Mouse (Mus musculus): Measurements from ENCODE around the gene Padi6.

DNA sequence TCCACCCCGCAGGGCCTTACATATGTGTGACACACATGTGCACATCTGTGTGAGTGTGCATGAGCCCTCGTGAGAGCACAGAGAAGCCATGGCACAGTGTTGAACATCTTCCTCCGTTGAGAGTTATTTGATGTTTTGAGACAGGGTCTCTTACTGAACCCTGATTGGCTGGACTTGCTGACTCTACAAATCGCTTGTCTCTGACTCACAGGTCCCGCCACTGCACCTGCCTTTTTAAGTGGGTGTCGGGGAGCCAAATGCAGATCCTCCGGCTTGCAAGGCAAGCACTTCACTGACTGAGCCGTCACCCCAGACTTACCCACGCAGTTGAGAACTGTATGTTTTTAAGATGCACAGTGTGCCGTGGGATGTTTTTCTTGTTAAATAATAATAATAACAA, 33.4 kb upstream of the Padi6 start:
- TF ChIP-seq CTCF (IDR thresholded peaks at IDR 0.05; ENCODE audit: borderline replicate concordance, insufficient read depth, low read depth, low read length) = no peak
- no peak for TF ChIP-seq POLR2A (IDR thresholded peaks at IDR 0.05; ENCODE audit: borderline replicate concordance, insufficient read depth, low read length)

All from cerebellum, adult 2 months (tissue).